Mouse (Mus musculus) intestine, postnatal 0 days (tissue): Measurements from ENCODE around the gene Lamc1. TPM values are rescaled to one million over a fixed set of nuclear protein-coding genes. Genes with fewer than 3 reads are reported as not detected.

Experiments
- ATAC-seq: fragments of 200-750 bp; cut with Nextera tagmentation; 2 replicates; pipeline ENCODE4 v1.8.0; 2017; ENCODE audit warnings: mild to moderate bottlenecking, moderate TSS enrichment, moderate library complexity
- H3K27ac ChIP-seq: fragments of 300-500 bp; sonication (generic); 2 replicates; pipeline ENCODE4 v1.5.1; 2014; ENCODE audit warnings: mild to moderate bottlenecking, low read depth, low read length, moderate library complexity
- H3K27me3 ChIP-seq: fragments of 300-500 bp; sonication (generic); replicated peaks from 2 replicates; pipeline ENCODE4 v1.6.1; 2014; ENCODE audit warnings: low read length, mixed read lengths; ENCODE audit not compliant: control insufficient read depth, insufficient read depth
- H3K36me3 ChIP-seq: fragments of 300-500 bp; sonication (generic); 2 replicates; pipeline ENCODE4 v1.6.1; 2014; ENCODE audit warnings: mild to moderate bottlenecking, moderate library complexity; ENCODE audit not compliant: control insufficient read depth, insufficient read depth
- H3K4me1 ChIP-seq: fragments of 300-500 bp; sonication (generic); replicated peaks from 2 replicates; pipeline ENCODE4 v1.6.1; 2014; ENCODE audit warnings: antibody characterized with exemption, low read length, mixed read lengths; ENCODE audit not compliant: control insufficient read depth, insufficient read depth
- H3K4me2 ChIP-seq: fragments of 300-500 bp; sonication (generic); replicated peaks from 2 replicates; pipeline ENCODE4 v1.6.1; 2014; ENCODE audit warnings: low read depth, mild to moderate bottlenecking, moderate library complexity
- H3K4me3 ChIP-seq: fragments of 300-500 bp; sonication (generic); 2 replicates; pipeline ENCODE4 v1.5.1; 2014; ENCODE audit warnings: low read depth, low read length
- H3K9ac ChIP-seq: fragments of 300-500 bp; sonication (generic); 2 replicates; pipeline ENCODE4 v1.6.1; 2014; ENCODE audit warnings: mild to moderate bottlenecking, low read depth, low read length
- H3K9me3 ChIP-seq: fragments of 300-500 bp; sonication (generic); 2 replicates; pipeline ENCODE4 v1.6.1; 2016; ENCODE audit warnings: mixed run types; ENCODE audit not compliant: control insufficient read depth
- CTCF ChIP-seq: sonication (generic); IDR thresholded peaks from 2 replicates; pipeline ENCODE4 v1.5.1; 2016; ENCODE audit warnings: low read depth, mild to moderate bottlenecking, control low read depth, antibody characterized with exemption, moderate library complexity
- WGBS: fragments of 180-500 bp; shearing (Covaris S2); extraction: QIAGEN DNeasy Blood & Tissue Kit; methylation state at CpG from one replicate; pipeline ENCODE4 v1.1.7; 2014; 5-methylcytosine and 5-hydroxymethylcytosine counted together
- polyA plus RNA-seq: library from polyadenylated mRNA; unstranded; fragments of >200 nt; fragmentation: Nextera tagmentation; extraction: Ambion mirVana; gene quantifications from 2 replicates; pipeline ENCODE4 v1.2.1, GENCODE M21; 2015

Gene Lamc1
- polyA plus RNA-seq, 1 experiment from 2014 or later: 39.2 TPM

DNA sequence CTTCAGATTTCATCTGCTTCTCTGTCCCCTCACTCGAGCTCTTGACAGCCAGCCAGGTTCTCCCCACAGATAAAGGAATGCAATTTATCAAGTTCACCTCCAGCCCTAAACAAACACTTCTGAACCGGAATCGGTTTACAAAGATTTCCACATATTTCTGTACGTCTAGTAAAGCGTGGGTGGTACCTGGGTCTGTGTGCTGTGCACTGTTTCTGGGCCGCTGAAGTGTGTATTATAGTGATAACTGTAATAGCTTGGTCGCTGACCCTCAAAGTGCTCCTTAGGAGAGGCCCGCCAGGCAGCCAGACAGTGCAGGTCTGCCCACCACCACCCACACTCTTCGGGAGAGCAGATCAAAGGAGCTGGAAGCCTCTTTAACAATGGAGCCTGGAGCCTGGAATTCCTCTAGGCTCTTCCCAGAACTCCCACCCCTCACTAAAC is 160.3 kb downstream of the Lamc1 start:
- Histone ChIP-seq H3K27me3 (no peaks in the 10 kb centered on the region), H3K36me3 (no peaks in the 10 kb centered on the region), H3K4me3 (no peak overlapping the region), H3K4me2 (no peak overlapping the region), H3K4me1 (no peaks in the 10 kb centered on the region), H3K27ac (no peak overlapping the region), H3K9ac (no peak overlapping the region), H3K9me3 (no peaks in the 10 kb centered on the region)
- 10% methylated on average over 9 of the region's 9 CpGs for WGBS
- TF ChIP-seq CTCF: no peak
- no peak for ATAC-seq

DNA sequence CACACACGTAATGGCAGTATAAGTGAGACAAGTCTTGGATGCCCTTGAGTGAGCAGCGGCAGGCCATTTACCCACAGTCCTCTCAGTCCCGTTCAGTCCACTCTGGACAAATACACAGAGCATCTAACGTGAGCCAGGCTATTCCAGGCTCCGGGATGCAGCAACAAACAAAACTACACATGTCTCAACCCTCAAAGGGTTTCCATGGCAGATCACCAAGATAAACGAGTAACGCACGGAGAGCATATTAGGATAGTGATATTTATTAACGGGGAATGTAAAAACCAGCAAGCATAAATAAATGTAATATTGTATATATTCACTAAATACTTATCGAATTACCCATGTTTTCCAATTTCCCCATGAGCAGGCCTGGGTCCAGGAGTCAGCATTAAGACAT is 161.6 kb downstream of the Lamc1 start:
- no peak overlapping the region for H3K4me3 ChIP-seq
- no peak overlapping the region for H3K4me2 ChIP-seq
- H3K9ac ChIP-seq: no peak overlapping the region
- no peaks in the 10 kb centered on the region for H3K27me3 ChIP-seq
- no peak overlapping the region for H3K27ac ChIP-seq
- 68% methylated on average over 10 of the region's 10 CpGs for WGBS
- no peak for ATAC-seq
- H3K9me3 ChIP-seq: no peaks in the 10 kb centered on the region
- no peaks in the 10 kb centered on the region for H3K36me3 ChIP-seq
- no peak for TF ChIP-seq CTCF
- no peaks in the 10 kb centered on the region for H3K4me1 ChIP-seq

Other genes starting within 250 kb of the Lamc1 start
- 3.3 and 3.6 TPM in 2 replicates for gene Lamc2, start 146.3 kb downstream of the Lamc1 start, polyA plus RNA-seq
- 0.12 TPM in 1 of 2 replicates, not detected in the other for gene Shcbp1l, start 92.4 kb upstream of the Lamc1 start, polyA plus RNA-seq
- 14.1 TPM in 2 replicates for gene Dhx9, start 154.9 kb upstream of the Lamc1 start, polyA plus RNA-seq
- 967 and 1,051 TPM in 2 replicates for gene Npl, start 217.3 kb upstream of the Lamc1 start, polyA plus RNA-seq